Mouse (Mus musculus) cerebellum, adult 11-12 months (tissue): ENCODE data around the gene Gpr63.
"Not testable (repeated sequence)": the region's sequence is repeated elsewhere in the genome, so short reads cannot be mapped to it uniquely, and the experiment has no call there.

Experiments
- DNase-seq: peaks from one replicate; pipeline ENCODE4 v3.0.0; 2022

The Gpr63 gene

DNA sequence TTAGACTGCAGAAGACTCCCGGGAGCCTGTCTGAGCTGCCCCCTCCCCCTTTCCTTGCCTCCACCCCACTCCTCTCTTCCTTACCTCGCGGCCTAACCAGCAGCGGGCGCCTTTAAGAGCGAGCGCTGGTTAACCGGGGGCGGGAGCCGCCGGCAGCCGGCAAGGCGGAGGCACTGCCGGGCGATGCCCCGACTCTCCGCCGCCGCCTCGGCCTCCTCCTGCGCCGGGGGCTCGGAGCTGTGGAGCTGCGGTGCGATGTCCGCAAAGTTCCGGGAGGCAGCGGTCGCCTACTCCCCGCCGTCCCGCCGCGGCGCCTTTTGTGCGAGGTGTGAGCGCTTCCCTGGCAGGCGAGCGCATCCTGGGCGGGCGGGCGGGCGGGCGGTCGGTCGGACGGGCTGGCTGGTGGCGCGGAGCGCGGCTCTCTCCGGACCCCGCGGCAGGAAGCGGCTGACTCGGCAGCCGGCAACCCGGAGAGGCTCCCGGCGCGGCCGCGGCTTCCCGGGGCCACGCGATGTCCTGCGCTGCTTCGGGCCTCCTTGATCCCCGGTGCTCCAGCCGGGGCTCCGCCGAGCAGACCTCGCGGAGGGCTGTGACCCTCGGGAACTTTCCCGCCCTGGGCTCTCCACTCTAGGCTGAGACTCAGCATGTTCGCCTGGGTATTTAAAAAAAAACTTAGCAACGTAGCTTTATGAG is at the start of gene Gpr63:
Gpr63 (plus strand) TSS at position 109 of the 693 bp plus-strand sequence.
- peak; percentile 78 for DNase-seq

DNA sequence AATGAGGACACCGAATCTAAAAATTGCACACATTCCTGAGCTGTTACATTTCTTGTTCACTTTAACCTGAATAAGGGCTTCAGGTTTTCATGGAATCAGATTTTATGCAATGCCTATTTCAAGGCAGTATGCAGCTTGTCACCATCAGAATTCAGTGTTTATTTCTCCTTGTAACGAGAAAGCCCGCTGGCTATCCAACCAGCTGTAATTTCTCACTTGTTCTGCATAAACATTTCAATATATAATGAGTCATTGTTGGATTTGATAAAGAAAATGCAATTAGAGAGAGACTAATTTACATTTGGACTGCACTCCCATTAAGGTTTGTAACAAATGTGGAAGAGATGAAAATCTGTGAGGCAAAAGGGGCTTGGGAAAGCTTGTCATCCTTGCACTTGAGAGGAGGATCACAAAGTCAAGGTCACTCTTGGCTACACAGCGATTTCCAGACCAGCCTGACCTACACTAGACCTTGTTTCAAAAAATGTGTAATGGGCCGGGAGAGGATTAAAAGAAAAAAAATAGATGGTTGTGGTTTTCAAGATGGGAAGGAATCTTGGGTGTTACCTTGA is 46.1 kb upstream of the Gpr63 start:
- no peak for DNase-seq

DNA sequence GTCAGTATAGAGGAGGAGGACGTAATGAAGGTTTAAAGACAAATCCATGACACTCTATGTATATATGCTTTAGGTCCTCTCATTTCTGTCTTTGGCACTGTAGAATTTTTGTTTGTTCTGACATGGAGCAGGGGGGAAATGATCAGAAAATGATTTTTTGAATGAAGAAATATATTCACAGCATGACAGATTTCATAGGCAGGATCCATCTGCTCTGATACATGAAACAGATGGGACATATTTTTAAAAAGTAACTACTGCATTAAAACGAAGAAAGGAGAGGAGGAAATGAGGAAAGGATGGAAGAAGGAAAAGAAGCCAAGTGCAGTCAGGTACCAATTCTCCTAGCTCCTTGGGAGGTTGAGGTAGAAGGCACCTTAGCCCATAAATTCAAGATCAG is 41.5 kb upstream of the Gpr63 start:
- no peak for DNase-seq

DNA sequence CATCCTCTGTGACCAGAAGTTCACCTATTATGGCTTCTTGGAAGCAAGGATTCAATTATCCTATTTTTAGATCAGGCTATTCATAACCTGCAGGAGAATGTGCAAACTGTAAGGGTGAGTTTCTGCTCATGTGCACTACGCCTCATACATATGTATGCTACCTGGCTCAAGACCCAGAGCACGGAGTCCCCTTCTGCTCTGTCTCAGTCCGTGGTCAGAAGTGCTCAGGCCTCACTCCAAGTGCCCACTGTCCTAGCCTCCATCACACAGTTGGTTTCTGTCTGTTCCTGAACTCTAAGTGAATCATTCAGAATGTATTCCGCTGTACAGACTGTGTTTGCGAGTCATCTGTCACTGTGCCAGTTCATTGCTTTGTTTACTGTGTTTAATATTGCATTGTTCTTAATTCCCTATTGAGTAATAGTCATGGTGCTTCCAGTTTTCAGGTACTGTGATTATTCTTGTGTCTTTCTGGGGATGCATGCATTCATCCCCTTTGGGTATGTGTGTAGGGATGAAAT is 37.9 kb upstream of the Gpr63 start:
- no peak for DNase-seq

DNA sequence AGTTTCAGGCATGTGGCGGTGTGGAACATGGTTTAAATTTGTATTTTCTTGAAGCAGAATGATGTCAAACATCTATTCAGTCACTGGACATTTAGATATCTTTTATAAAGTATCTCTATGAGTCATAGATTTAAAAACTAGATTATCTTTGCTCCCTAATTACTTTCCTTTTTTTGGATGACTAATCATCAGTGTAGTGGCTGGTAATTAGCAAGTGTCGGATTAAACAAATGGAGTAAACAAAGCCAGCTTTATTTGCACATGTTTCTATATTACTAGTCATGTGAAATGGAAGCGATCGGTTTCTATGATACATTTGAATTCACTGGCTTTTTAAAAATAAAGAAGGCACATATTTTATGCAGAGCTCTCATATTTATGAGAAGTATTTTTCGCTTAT is 37.3 kb upstream of the Gpr63 start:
- DNase-seq: no peak

DNA sequence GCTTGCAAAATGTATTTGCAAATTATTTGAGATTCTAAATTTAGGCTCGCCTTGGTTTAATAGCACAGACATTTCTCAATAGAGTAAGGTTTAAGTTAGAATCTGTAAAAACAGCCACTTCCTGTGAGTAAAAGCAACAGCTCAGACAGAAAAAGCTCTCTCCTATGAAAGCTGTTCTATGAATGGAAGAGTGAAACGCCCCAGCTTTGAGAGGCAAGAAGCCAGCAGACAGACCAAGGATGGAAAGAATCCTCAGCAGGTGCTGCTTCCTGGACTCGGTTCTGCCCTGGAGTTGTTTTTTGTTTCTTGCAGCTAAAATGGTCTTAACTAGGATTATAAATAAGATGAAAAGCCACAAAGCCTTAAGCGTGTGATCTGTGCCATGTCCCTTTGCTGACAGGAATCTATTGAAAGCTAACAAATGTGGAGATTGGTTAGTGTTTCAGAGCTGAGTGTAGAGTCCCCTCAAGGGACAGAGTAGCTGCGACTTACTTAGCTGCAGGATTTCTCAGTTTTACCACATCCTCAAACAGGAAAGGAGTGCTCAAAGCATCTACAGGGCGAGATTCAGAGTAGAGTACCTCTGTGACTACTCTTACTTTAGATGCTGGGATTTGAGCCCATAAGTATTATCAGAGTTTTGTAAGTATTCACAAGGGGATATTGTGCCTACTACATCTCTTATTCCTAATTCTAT is 23.3 kb upstream of the Gpr63 start:
- DNase-seq: no peak

DNA sequence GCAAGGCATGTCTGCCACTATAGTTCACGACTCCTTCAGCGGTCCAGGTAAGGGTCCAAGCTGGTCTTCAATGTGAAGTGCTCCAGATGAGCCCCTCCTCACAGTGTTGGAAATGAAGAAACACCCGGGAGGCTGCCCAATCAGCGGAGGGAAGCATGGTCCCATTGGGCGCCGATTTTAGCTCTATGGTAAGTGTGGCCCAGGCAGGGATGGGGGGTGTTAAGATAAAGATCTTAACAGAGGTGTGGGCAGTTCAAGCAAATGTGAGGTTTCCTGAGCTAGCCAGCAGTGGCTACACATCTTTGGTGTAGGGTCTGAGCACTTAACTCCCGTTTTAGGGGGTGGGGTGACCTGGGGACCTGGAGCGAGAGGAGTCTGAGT is 299 bp upstream of the Gpr63 start:
- no peak for DNase-seq

DNA sequence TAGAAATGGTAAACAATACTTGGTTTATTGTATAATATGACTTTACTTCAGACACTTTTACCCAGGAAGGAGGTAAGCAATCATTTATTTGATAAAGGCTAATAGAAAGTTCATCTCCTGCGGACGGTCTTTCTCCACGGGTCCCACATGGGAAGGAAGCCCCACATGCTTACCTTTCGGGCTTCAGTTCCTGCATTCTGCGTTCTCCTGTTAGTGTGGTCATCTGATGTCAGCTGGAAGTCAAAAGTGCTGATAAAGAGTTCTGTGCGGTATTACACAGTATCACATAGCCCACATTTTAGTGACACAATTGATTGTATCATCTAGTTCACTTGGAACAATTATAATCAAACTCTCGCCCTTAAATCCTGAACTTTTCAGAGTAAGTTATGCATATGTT is 1.0 kb downstream of the Gpr63 start:
- no peak for DNase-seq

DNA sequence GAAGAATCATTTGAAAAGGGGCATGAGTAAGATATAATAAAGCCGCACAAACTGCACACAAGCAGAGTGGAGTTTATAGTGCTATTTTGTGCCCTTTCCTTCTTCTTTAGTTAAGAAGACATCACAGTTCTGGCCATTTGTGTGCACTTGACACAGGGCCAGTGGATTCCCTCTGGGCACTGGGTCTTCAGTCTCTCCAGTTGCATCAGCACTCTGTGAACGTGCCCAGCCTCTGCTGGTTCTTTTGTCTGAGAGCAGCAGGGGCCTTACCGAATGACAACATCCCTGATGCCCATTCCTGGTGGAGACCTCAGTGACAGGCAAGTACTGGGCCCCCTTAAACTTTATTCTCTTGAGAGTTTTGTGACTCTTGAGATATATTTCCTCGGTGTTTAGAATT is 12.4 kb downstream of the Gpr63 start:
- DNase-seq: no peak

DNA sequence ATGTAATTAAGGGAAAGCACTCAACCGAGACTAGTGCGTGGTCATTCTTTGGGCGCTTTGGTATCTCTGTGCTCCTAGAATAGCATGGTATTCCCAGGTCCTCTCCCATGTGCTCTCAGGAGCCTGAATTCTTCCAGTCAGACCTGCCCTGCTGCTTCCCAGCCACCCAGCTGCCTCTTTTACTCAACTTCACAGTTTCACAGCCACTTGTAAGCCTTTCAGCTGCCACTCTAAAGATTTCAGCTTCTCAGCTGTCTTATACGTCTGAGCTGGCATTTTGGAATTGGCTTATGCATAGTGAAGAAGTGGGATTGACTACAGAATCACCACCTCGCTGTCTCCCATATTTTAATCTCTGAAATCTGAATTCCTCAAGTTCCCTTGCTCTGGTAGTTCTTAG is 19.4 kb downstream of the Gpr63 start:
- no peak for DNase-seq

DNA sequence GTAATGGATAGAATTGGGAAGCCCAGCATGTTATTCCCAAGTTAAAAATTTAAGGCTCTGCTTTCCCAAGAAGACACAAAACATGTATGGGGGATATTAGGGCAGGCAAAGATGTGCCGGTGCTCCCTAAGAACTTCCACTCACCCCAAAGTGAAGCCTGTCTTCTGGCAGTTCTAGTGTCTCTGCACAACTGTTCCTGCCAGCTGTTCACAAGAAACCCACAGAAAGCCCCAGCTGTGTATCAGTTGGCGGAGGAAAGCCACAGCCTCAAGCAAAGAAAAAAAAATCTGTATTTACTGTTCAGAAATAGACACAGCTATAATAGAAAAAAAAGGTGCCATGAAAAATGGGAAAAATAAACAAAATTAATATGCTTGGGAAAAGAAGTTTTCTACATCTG is 25.3 kb downstream of the Gpr63 start:
- DNase-seq: no peak

DNA sequence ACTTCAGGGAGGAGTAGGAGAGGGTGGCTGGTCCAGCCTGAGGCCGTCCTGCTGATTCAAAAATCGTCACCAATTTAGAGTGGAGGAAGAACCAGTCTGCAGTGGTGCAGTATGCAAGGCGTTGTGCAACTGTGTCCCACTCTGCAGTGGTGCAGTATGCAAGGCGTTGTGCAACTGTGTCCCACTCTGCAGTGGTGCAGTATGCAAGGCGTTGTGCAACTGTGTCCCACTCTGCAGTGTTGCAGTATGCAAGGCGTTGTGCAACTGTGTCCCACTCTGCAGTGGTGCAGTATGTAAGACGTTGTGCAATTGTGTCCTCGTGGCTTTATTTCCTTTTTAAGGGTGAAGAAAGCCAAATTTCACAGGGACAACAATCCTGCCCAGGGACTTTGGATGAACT is 43.1 kb downstream of the Gpr63 start:
- not testable (repeated sequence) for DNase-seq

DNA sequence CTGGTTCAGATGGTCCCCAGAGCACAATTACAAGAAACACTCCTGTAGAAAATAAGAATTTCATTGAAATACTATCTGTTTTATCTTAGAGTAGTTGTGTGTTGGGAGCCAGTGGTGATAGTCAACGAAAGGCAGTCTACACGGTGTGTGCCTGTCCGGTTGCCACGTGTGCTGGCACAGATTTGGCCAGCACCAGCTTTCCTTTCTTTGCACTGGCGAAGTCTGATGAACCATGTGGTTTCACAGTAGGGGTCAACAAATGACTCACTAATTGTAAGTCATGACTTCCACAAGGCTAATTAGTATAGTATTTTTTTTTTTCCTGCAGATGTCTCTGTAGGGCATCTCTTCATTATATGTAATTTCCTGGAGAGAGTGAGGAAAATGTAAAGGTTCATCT is 45.6 kb downstream of the Gpr63 start:
- peak; percentile 42 for DNase-seq

DNA sequence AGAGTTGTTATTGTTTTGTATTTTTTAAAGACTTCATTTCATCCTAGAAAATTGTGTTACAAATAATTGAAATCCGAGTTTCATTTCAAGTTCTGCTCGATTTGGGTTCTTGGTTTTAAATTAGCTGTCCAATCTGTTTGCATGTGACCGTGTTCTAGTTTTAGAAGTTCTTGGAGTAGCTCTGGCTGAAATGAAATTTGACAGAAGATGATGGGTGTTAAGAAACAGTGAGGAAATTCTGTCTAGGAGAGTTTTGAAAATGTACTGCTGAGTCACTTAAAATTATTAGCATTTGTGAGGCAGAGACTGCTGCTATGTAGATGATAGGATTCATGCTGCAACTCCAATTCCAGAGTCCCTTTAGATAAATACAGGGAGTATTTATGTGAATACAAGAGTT is 46.5 kb downstream of the Gpr63 start:
- DNase-seq: no peak

DNA sequence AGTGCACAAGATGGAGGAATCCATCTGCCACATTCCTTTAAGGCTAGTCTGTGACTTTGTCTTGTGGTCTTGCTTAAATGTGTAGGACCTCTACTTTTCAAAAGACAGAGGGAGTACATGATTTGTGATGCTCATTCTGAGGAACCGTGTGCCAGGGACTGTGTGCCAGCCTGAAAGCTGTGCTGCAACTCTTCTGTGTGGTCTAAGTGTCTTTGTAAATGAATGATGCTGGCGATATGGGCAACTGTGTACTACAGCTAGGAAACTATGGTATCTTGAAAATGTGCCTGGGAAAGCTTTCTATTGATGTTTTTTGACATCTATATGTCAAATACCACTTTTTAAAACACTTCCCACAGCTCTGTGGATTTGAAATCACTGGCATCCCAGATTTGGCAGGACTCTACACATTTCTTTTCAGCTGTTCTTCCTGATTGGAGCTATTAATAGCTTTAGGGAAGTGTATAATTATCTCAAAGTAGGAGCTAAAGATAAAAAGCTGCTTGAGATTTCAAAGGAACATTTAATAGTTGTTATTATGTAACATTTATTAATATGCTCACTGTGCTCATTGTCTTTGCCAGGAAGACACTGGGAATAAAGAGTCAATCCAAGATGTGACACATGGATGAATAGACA is 48.9 kb downstream of the Gpr63 start:
- no peak for DNase-seq

DNA sequence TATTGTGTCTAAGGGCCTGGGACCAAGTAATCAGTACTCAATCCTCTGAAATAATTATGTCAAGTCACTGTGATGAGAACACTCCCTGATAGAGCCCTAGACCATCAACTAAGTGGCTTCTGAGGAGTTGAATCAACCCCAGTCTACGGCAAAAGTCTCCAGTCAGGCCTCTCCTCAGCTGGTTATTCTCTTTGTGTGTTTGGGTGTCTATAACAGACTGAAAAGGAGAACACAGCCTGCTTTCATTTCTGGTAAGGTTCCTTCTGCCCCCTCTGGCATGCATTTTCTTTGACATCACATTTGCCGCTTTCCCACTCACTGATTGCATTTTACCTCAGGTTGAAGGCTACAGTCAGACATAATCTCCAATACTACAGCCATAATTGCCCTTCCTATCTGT is 62.0 kb downstream of the Gpr63 start:
- DNase-seq: no peak

DNA sequence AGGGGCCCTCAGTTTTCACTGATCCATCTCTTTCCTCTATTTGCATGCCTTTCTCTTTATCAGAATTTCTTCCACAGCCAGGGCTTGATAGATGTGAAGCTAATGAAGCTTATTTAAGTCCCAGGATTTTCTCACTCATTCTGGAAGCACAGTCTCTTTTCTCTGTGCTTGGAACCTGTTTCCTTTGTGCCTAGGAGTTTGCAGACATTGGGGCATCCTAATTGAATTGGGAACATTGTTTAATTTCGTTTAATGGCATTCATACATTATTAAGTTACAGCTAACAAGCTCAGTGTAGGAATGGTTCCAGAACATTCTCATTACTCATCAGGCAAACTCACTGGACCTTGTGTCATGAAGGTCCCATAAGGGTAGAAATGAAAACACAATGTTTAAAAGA is 62.5 kb downstream of the Gpr63 start:
- DNase-seq: no peak

DNA sequence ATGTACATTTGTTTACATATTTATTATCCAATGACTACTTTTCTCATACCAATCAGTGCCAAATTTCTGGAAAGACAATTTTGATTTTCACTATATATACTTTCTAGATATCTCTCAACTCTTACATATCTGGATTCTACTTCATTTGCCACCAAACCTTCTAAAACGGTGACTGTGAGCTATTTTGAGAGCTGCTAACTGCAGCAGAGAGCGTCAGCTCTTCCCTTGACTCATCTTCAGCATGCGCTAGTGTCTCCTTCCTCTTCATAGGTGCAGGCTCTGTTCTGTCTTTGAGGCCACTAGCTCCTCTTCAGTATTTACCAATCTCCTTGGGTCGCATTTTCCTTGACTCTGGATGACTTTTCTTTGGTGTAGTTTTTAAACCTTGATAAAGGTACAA is 63.7 kb downstream of the Gpr63 start:
- no peak for DNase-seq

DNA sequence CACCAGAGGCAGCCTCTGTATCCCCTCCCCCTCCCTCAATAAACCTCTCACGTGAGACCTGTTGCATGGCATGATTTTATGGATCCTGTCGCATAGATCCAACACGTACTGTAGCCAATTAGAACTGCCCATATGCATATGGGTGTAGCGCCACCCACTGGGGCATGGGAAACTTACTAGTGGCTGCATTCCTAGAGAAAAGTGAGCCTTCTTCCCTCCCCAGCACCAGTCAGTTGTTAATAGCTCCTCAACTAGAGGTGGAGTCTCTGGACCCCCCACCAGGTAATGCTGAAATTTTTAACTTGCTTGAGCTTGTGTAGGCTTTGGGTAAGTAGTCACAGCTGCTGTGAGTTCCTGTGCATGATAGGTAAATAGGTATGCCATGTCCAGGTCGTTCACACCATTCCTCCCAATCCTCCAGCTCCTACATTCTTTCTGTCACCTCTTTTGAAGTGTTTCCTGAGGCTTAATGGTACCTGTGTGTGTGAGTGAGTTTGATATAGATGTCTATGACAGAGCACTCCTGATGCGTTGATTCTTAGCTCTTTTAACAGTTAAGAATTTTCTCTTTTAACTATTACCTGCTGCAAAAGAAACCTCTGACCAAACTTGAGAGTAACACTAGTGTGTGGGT is 69.1 kb downstream of the Gpr63 start:
- DNase-seq: no peak

DNA sequence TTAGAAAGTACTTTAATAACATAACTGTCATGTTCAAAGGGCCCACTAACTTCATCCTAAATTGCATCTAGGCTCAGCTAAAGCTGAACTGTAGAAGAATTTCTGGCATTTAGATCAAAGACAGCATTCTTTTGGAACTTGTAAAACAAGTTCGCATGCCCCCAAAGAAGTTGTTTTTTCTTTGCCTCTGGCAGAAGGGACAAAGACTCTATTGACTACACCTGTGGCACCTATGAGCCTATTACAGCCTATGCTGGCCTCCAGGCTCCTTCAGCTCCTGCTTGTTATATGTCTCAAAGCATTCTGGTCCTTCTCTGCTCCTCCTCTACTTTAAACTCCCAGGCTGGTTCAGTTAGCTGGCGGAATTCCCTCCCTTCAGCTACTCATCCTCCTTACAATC is 69.6 kb downstream of the Gpr63 start:
- no peak for DNase-seq

DNA sequence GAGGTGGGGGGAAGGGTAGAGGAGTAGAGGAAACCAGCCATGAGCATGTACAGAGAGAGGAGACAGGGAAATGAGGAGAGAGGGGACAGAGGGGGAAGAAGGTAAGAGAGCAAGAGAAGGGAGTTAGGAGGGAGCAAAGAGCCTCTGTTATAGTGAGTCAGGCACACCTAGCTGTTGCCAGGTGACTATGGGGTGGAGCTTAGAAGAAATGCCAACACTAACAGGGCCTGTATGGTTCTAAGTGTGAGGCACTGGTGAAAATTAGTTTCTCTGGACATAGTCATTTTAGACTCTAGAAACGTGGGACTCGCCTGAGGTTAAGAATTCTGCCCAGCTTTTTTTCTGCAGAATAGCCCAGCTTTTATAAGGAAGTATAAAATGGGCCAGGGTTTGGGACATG is 71.1 kb downstream of the Gpr63 start:
- no peak for DNase-seq

DNA sequence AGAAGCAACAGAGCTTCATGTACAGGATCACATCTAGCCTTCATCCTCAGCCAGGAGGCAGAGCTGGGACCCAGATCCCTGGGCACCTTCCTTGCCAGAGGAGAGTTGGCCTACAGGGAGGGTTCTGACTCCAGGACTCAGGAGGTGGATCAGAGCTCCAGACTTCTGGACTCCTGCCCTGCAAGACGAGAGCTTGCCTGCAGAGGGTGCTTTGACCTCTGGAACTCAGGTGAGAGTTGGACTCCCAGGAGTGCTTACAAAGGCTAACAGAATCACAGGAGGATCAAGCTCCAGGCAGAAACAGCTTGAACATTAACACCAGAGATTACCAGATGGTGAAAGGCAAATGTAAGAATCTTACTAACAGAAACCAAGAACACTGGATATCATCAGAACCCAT is 89.3 kb downstream of the Gpr63 start:
- not testable (repeated sequence) for DNase-seq
